Mouse (Mus musculus) neural tube, embryonic 13.5 days (tissue): ENCODE measurements around the gene Unc79. TPM values are rescaled to one million over a fixed set of nuclear protein-coding genes. Genes with fewer than 3 reads are reported as not detected.
A peak's percentile ranks its signal among the peaks of the same experiment; 100 is the strongest.

Experiments
- ATAC-seq: fragments of 200-750 bp; cut with Nextera tagmentation; 2 replicates; pipeline ENCODE4 v1.8.0; 2017; ENCODE audit warnings: low read depth, mild to moderate bottlenecking, moderate TSS enrichment, moderate library complexity
- H3K27ac ChIP-seq: fragments of 300-500 bp; sonication (generic); replicated peaks from 2 replicates; pipeline ENCODE4 v1.5.1; 2015; ENCODE audit warnings: moderate library complexity, mild to moderate bottlenecking, inconsistent platforms
- H3K27me3 ChIP-seq: fragments of 300-500 bp; sonication (generic); 2 replicates; pipeline ENCODE4 v1.6.1; 2015; ENCODE audit warnings: mild to moderate bottlenecking, inconsistent platforms
- H3K36me3 ChIP-seq: fragments of 300-500 bp; sonication (generic); 2 replicates; pipeline ENCODE4 v1.6.1; 2015; ENCODE audit warnings: mild to moderate bottlenecking, inconsistent platforms
- H3K4me1 ChIP-seq: fragments of 300-500 bp; sonication (generic); replicated peaks from 2 replicates; pipeline ENCODE4 v1.6.1; 2015; ENCODE audit warnings: inconsistent platforms
- H3K4me2 ChIP-seq: fragments of 300-500 bp; sonication (generic); 2 replicates; pipeline ENCODE4 v1.6.1; 2015; ENCODE audit warnings: inconsistent platforms, mild to moderate bottlenecking, moderate library complexity
- H3K4me3 ChIP-seq: fragments of 300-500 bp; sonication (generic); 2 replicates; pipeline ENCODE4 v1.5.1; 2015; ENCODE audit warnings: mild to moderate bottlenecking, inconsistent platforms
- H3K9ac ChIP-seq: fragments of 300-500 bp; sonication (generic); 2 replicates; pipeline ENCODE4 v1.6.1; 2015; ENCODE audit warnings: moderate library complexity, mild to moderate bottlenecking, inconsistent platforms
- H3K9me3 ChIP-seq: fragments of 300-500 bp; sonication (generic); 2 replicates; pipeline ENCODE4 v1.6.1; 2016; ENCODE audit warnings: inconsistent platforms
- WGBS: fragments of 180-500 bp; shearing (Covaris S2); methylation state at CpG from one replicate; pipeline ENCODE4 v1.1.7; 2015; 5-methylcytosine and 5-hydroxymethylcytosine counted together
- polyA plus RNA-seq: library from polyadenylated mRNA; unstranded; fragments of >200 nt; fragmentation: Nextera tagmentation; extraction: Ambion mirVana; gene quantifications from 2 replicates; pipeline ENCODE4 v1.2.1, GENCODE M21; 2015

The Unc79 gene
- polyA plus RNA-seq, 1 experiment from 2014 or later: 5.8 TPM

GRCm38 (mm10) chr12:103142550-103143010 is 193.9 kb downstream of the Unc79 start:
- no peaks in the 10 kb centered on the region for H3K4me1 ChIP-seq
- 62% methylated on average over 9 of the region's 9 CpGs for WGBS
- ATAC-seq: no peak

GRCm38 (mm10) chr12:103143798-103144565 is 195.3 kb downstream of the Unc79 start:
- ATAC-seq: peak; percentile 49; the same call in 1 of the 2 replicates
- Histone ChIP-seq H3K4me3 (no peak overlapping the region), H3K4me2 (no peak overlapping the region), H3K9me3 (0 out of 2 replicates have a peak, but pooled peaks cover 7% of the 10 kb centered on the region), H3K4me1 (no peaks in the 10 kb centered on the region), H3K36me3 (peaks cover 37% of the 10 kb centered on the region), H3K27ac (no peak overlapping the region), H3K9ac (no peak overlapping the region), H3K27me3 (no peaks in the 10 kb centered on the region)
- WGBS: 30% methylated on average over 9 of the region's 9 CpGs

More at GRCm38 (mm10) chr12:103142550-103143010, 193.9 kb downstream of the Unc79 start:
- Histone ChIP-seq H3K9me3 (0 out of 2 replicates have a peak, but pooled peaks cover 7% of the 10 kb centered on the region), H3K4me3 (no peak overlapping the region), H3K4me2 (no peak overlapping the region), H3K9ac (no peak overlapping the region), H3K27ac (no peak overlapping the region), H3K27me3 (no peaks in the 10 kb centered on the region), H3K36me3 (peaks cover 23% of the 10 kb centered on the region)

GRCm38 (mm10) chr12:103150247-103150646 is 201.6 kb downstream of the Unc79 start:
- no peak overlapping the region for H3K4me2 ChIP-seq
- no peak overlapping the region for H3K9ac ChIP-seq
- H3K4me3 ChIP-seq: no peak overlapping the region
- H3K27me3 ChIP-seq: no peaks in the 10 kb centered on the region
- H3K27ac ChIP-seq: no peak overlapping the region
- no peaks in the 10 kb centered on the region for H3K4me1 ChIP-seq
- 0 out of 2 replicates have a peak, but pooled peaks cover 7% of the 10 kb centered on the region for H3K9me3 ChIP-seq
- ATAC-seq: no peak
- 84% methylated on average over 2 of the region's 2 CpGs for WGBS
- H3K36me3 ChIP-seq: peaks cover 60% of the 10 kb centered on the region

GRCm38 (mm10) chr12:103154927-103155326 is 206.3 kb downstream of the Unc79 start:
- Histone ChIP-seq H3K4me1 (peaks cover 6% of the 10 kb centered on the region), H3K9ac (no peak overlapping the region), H3K4me3 (no peak overlapping the region), H3K9me3 (no peaks in the 10 kb centered on the region), H3K36me3 (peaks cover 40% of the 10 kb centered on the region), H3K4me2 (no peak overlapping the region), H3K27me3 (no peaks in the 10 kb centered on the region), H3K27ac (no peak overlapping the region)
- 78% methylated on average over 2 of the region's 2 CpGs for WGBS
- no peak for ATAC-seq

GRCm38 (mm10) chr12:103155406-103155805 is 206.7 kb downstream of the Unc79 start:
- no peak overlapping the region for H3K4me3 ChIP-seq
- H3K9ac ChIP-seq: no peak overlapping the region
- peaks cover 6% of the 10 kb centered on the region for H3K4me1 ChIP-seq
- H3K27me3 ChIP-seq: no peaks in the 10 kb centered on the region
- no peaks in the 10 kb centered on the region for H3K9me3 ChIP-seq
- no peak overlapping the region for H3K27ac ChIP-seq
- H3K36me3 ChIP-seq: peaks cover 38% of the 10 kb centered on the region
- ATAC-seq: no peak
- H3K4me2 ChIP-seq: no peak overlapping the region
- 75% methylated on average over 3 of the region's 3 CpGs for WGBS

- Histone ChIP-seq H3K9me3 (no peaks in the 10 kb centered on the region), H3K27me3 (no peaks in the 10 kb centered on the region), H3K4me3 (no peak overlapping the region), H3K36me3 (peaks cover 44% of the 10 kb centered on the region), H3K4me2 (no peak overlapping the region), H3K27ac (0 out of 2 replicates have a peak overlapping the region, but pooled peaks have one; percentile 5), H3K9ac (no peak overlapping the region), H3K4me1 (peaks cover 6% of the 10 kb centered on the region)
- ATAC-seq: peak; percentile 50; the same call in 1 of the 2 replicates
- 61% methylated on average over 18 of the region's 18 CpGs for WGBS
Observed at GRCm38 (mm10) chr12:103157129-103157910, 208.7 kb downstream of the Unc79 start.

- WGBS: 77% methylated on average over 8 of the region's 8 CpGs
- no peak for ATAC-seq
- H3K36me3 ChIP-seq: peaks cover 46% of the 10 kb centered on the region
Observed at GRCm38 (mm10) chr12:103159016-103159415, 210.4 kb downstream of the Unc79 start.

GRCm38 (mm10) chr12:103160721-103161120 is 212.1 kb downstream of the Unc79 start:
- no peaks in the 10 kb centered on the region for H3K9me3 ChIP-seq
- no peak overlapping the region for H3K4me2 ChIP-seq
- peaks cover 18% of the 10 kb centered on the region for H3K4me1 ChIP-seq
- H3K27me3 ChIP-seq: no peaks in the 10 kb centered on the region
- no peak overlapping the region for H3K9ac ChIP-seq
- no peak for ATAC-seq
- H3K36me3 ChIP-seq: peaks cover 52% of the 10 kb centered on the region
- no peak overlapping the region for H3K27ac ChIP-seq
- no peak overlapping the region for H3K4me3 ChIP-seq
- 78% methylated on average over 4 of the region's 4 CpGs for WGBS

More at GRCm38 (mm10) chr12:103159016-103159415, 210.4 kb downstream of the Unc79 start:
- Histone ChIP-seq H3K4me3 (no peak overlapping the region), H3K9ac (no peak overlapping the region), H3K4me1 (peaks cover 7% of the 10 kb centered on the region), H3K27ac (no peak overlapping the region), H3K4me2 (no peak overlapping the region), H3K9me3 (no peaks in the 10 kb centered on the region), H3K27me3 (no peaks in the 10 kb centered on the region)

- no peaks in the 10 kb centered on the region for H3K27me3 ChIP-seq
- no peak overlapping the region for H3K4me3 ChIP-seq
- H3K36me3 ChIP-seq: peaks cover 57% of the 10 kb centered on the region
- H3K4me1 ChIP-seq: peaks cover 12% of the 10 kb centered on the region; the same call in 1 of the 2 replicates
- H3K27ac ChIP-seq: no peak overlapping the region
- WGBS: 81% methylated on average over 10 of the region's 10 CpGs
- no peak overlapping the region for H3K4me2 ChIP-seq
- no peak overlapping the region for H3K9ac ChIP-seq
- no peaks in the 10 kb centered on the region for H3K9me3 ChIP-seq
- no peak for ATAC-seq
Observed at GRCm38 (mm10) chr12:103163596-103163995, 214.9 kb downstream of the Unc79 start.

GRCm38 (mm10) chr12:103164101-103165030 is 215.7 kb downstream of the Unc79 start:
- Histone ChIP-seq H3K9ac (no peak overlapping the region), H3K4me2 (no peak overlapping the region), H3K4me3 (no peak overlapping the region), H3K36me3 (peaks cover 63% of the 10 kb centered on the region), H3K27ac (no peak overlapping the region), H3K27me3 (no peaks in the 10 kb centered on the region), H3K9me3 (no peaks in the 10 kb centered on the region), H3K4me1 (peaks cover 12% of the 10 kb centered on the region; the same call in 1 of the 2 replicates)
- 29% methylated on average over 14 of the region's 14 CpGs for WGBS
- no peak for ATAC-seq

GRCm38 (mm10) chr12:103168892-103169291 is 220.2 kb downstream of the Unc79 start:
- no peak overlapping the region for H3K4me2 ChIP-seq
- no peak overlapping the region for H3K9ac ChIP-seq
- H3K27me3 ChIP-seq: no peaks in the 10 kb centered on the region
- H3K4me1 ChIP-seq: peaks cover 12% of the 10 kb centered on the region
- ATAC-seq: no peak
- H3K27ac ChIP-seq: 0 out of 2 replicates have a peak overlapping the region, but pooled peaks have one; percentile 1
- no peaks in the 10 kb centered on the region for H3K9me3 ChIP-seq
- H3K36me3 ChIP-seq: peaks cover 75% of the 10 kb centered on the region
- WGBS: 83% methylated on average over 12 of the region's 12 CpGs
- H3K4me3 ChIP-seq: no peak overlapping the region
